Mouse (Mus musculus) MEL (cell line): ENCODE results near the gene Olfr913. TPM values are rescaled to one million over a fixed set of nuclear protein-coding genes. Genes with fewer than 3 reads are reported as not detected.

Experiments
- DNase-seq: peaks from one replicate; pipeline ENCODE4 v3.0.0; 2011; ENCODE audit warnings: low read depth, low spot score
- H3K27ac ChIP-seq: 2 replicates; pipeline ENCODE4 v1.5.1; 2012; ENCODE audit warnings: low read depth, mild to moderate bottlenecking, control low read depth, low read length, moderate library complexity; ENCODE audit not compliant: control insufficient read depth
- H3K27me3 ChIP-seq, 2 experiments: fragments of 150-350 bp in 1 of 2; sonication (generic) in 1 of 2; 2 replicates each; pipeline ENCODE4 v1.6.1; 2012; ENCODE audit warnings: low read length in 2 of 2, mild to moderate bottlenecking in 2 of 2, improper control_type of control experiment in 1 of 2, moderate library complexity in 1 of 2; ENCODE audit not compliant: insufficient read depth in 2 of 2, control insufficient read depth in 1 of 2
- H3K36me3 ChIP-seq, 2 experiments: 2 replicates each; pipeline ENCODE4 v1.6.1; 2012 to 2014; ENCODE audit warnings: low read length in 2 of 2, improper control_type of control experiment in 1 of 2, inconsistent platforms in 1 of 2, mild to moderate bottlenecking in 1 of 2; ENCODE audit not compliant: insufficient read depth in 2 of 2, control insufficient read depth in 1 of 2
- H3K4me1 ChIP-seq, 2 experiments: fragments of 150-350 bp in 1 of 2; sonication (generic) in 1 of 2; 2 replicates each; pipeline ENCODE4 v1.6.1; 2012; ENCODE audit warnings: low read length in 2 of 2, improper control_type of control experiment in 1 of 2, mild to moderate bottlenecking in 1 of 2; ENCODE audit not compliant: insufficient read depth in 2 of 2, control insufficient read depth in 1 of 2
- H3K4me3 ChIP-seq, 2 experiments: fragments of 150-350 bp in 1 of 2; sonication (generic) in 1 of 2; 2 replicates each; pipeline ENCODE4 v1.5.1; 2012; ENCODE audit warnings: low read depth in 2 of 2, low read length in 2 of 2, mild to moderate bottlenecking in 2 of 2, moderate library complexity in 2 of 2, control low read depth in 1 of 2, improper control_type of control experiment in 1 of 2; ENCODE audit not compliant: control insufficient read depth in 1 of 2, insufficient read depth in 1 of 2
- H3K79me2 ChIP-seq: 2 replicates; pipeline ENCODE4 v1.6.1; 2012; ENCODE audit warnings: mild to moderate bottlenecking, low read length, moderate library complexity; ENCODE audit not compliant: control insufficient read depth, poor library complexity, insufficient read depth
- H3K9ac ChIP-seq: 2 replicates; pipeline ENCODE4 v1.6.1; 2012; ENCODE audit warnings: low read depth, mild to moderate bottlenecking, control low read depth, low read length, moderate library complexity; ENCODE audit not compliant: control insufficient read depth, poor library complexity, severe bottlenecking
- H3K9me3 ChIP-seq: fragments of 150-350 bp; sonication (generic); replicated peaks from 2 replicates; pipeline ENCODE4 v1.6.1; 2012; ENCODE audit warnings: mild to moderate bottlenecking, low read length, improper control_type of control experiment, moderate library complexity; ENCODE audit not compliant: insufficient read depth
- BHLHE40 ChIP-seq: IDR thresholded peaks from 2 replicates; pipeline ENCODE4 v1.6.1; 2012; ENCODE audit warnings: low read depth, mild to moderate bottlenecking, inconsistent platforms, low read length, improper control_type of control experiment, borderline replicate concordance
- CHD1 ChIP-seq: IDR thresholded peaks from 2 replicates; pipeline ENCODE4 v1.6.1; 2012; ENCODE audit warnings: low read depth, mild to moderate bottlenecking, inconsistent platforms, low read length, improper control_type of control experiment
- E2F4 ChIP-seq: IDR thresholded peaks from 2 replicates; pipeline ENCODE4 v1.6.1; 2011; ENCODE audit warnings: low read depth, low read length, improper control_type of control experiment, borderline replicate concordance
- ELF1 ChIP-seq: IDR thresholded peaks from 2 replicates; pipeline ENCODE4 v1.6.1; 2014; ENCODE audit warnings: low read depth, mild to moderate bottlenecking, inconsistent platforms, low read length, improper control_type of control experiment, moderate library complexity
- EP300 ChIP-seq, 2 experiments: IDR thresholded peaks; 2 replicates each; pipeline ENCODE4 v1.6.1; 2011; ENCODE audit warnings: improper control_type of control experiment in 2 of 2, low read length in 2 of 2, low read depth in 1 of 2, mild to moderate bottlenecking in 1 of 2
- GABPA ChIP-seq: IDR thresholded peaks from 2 replicates; pipeline ENCODE4 v1.6.1; 2012; ENCODE audit warnings: low read depth, mild to moderate bottlenecking, inconsistent platforms, low read length, improper control_type of control experiment, moderate library complexity
- GATA1 ChIP-seq: IDR thresholded peaks from 2 replicates; pipeline ENCODE4 v1.6.1; 2011; ENCODE audit warnings: low read depth, low read length, improper control_type of control experiment
- HCFC1 ChIP-seq: IDR thresholded peaks from 2 replicates; pipeline ENCODE4 v1.6.1; 2012; ENCODE audit warnings: low read depth, mild to moderate bottlenecking, inconsistent platforms, low read length, improper control_type of control experiment, moderate library complexity
- JUND ChIP-seq: IDR thresholded peaks from 2 replicates; pipeline ENCODE4 v1.6.1; 2011; ENCODE audit warnings: low read depth, mild to moderate bottlenecking, improper control_type of control experiment, low read length
- KAT2A ChIP-seq: conservative IDR thresholded peaks from 2 replicates; pipeline ENCODE4 v1.6.1; 2012; ENCODE audit warnings: low read depth, low read length, improper control_type of control experiment, inconsistent platforms
- MAZ ChIP-seq: IDR thresholded peaks from 2 replicates; pipeline ENCODE4 v1.6.1; 2012; ENCODE audit warnings: low read depth, mild to moderate bottlenecking, inconsistent platforms, low read length, improper control_type of control experiment
- MYC ChIP-seq: IDR thresholded peaks from 2 replicates; pipeline ENCODE4 v1.6.1; 2011; ENCODE audit warnings: low read depth, mild to moderate bottlenecking, low read length, improper control_type of control experiment, moderate library complexity
- NELFE ChIP-seq: IDR thresholded peaks from 2 replicates; pipeline ENCODE4 v1.6.1; 2011; ENCODE audit warnings: low read depth, low read length, improper control_type of control experiment
- NRF1 ChIP-seq: IDR thresholded peaks from 2 replicates; pipeline ENCODE4 v1.6.1; 2014; ENCODE audit warnings: low read depth, mild to moderate bottlenecking, inconsistent platforms, low read length, improper control_type of control experiment, moderate library complexity; ENCODE audit not compliant: poor library complexity, insufficient read depth, severe bottlenecking
- POLR2AphosphoS2 ChIP-seq: IDR thresholded peaks from 2 replicates; pipeline ENCODE4 v1.6.1; 2011; ENCODE audit warnings: low read length, improper control_type of control experiment
- RAD21 ChIP-seq: IDR thresholded peaks from 2 replicates; pipeline ENCODE4 v1.6.1; 2011; ENCODE audit warnings: mild to moderate bottlenecking, low read depth, low read length, improper control_type of control experiment
- RCOR1 ChIP-seq: IDR thresholded peaks from 2 replicates; pipeline ENCODE4 v1.6.1; 2012; ENCODE audit warnings: low read depth, mild to moderate bottlenecking, inconsistent platforms, low read length, improper control_type of control experiment
- SIN3A ChIP-seq: IDR thresholded peaks from 2 replicates; pipeline ENCODE4 v1.6.1; 2012; ENCODE audit warnings: low read length, improper control_type of control experiment, inconsistent platforms
- TBP ChIP-seq: IDR thresholded peaks from 2 replicates; pipeline ENCODE4 v1.8.0; 2011; ENCODE audit warnings: low read depth, low read length, improper control_type of control experiment
- TCF12 ChIP-seq: IDR thresholded peaks from 2 replicates; pipeline ENCODE4 v1.6.1; 2014; ENCODE audit warnings: low read depth, mild to moderate bottlenecking, inconsistent platforms, low read length, improper control_type of control experiment, moderate library complexity
- ZC3H11A ChIP-seq: IDR thresholded peaks from 2 replicates; pipeline ENCODE4 v1.6.1; 2012; ENCODE audit warnings: low read depth, mild to moderate bottlenecking, inconsistent platforms, low read length, improper control_type of control experiment
- ZNF384 ChIP-seq: IDR thresholded peaks from 2 replicates; pipeline ENCODE4 v1.6.1; 2012; ENCODE audit warnings: low read depth, mild to moderate bottlenecking, inconsistent platforms, low read length, improper control_type of control experiment
- polyA plus RNA-seq, 2 experiments: library from polyadenylated mRNA; stranded (reverse) in 1 of 2; unstranded in 1 of 2; fragments of >175 nt in 1 of 2; fragments of >200 nt in 1 of 2; gene quantifications; 2 replicates each; pipeline versions ENCODE4 v1.2.1 to v1.2.4; 2012; ENCODE audit warnings: low replicate concordance in 2 of 2, low read depth in 1 of 2; ENCODE audit not compliant: insufficient read length in 2 of 2, insufficient read depth in 1 of 2, missing spikeins in 1 of 2
- total RNA-seq: library from RNA; depleted of rRNA; stranded (reverse); fragments of 300-350 nt; gene quantifications from 2 replicates; pipeline ENCODE4 v1.2.3, GENCODE M21; 2012

Gene Olfr913
- total and polyA plus RNA-seq, 3 experiments = not detected

- H3K27ac ChIP-seq = no peak overlapping the region
- TF ChIP-seq KAT2A (no peak), NELFE (no peak), GATA1 (no peak), TCF12 (no peak), RCOR1 (no peak), POLR2AphosphoS2 (no peak), ZC3H11A (no peak)
Measured at GRCm38 (mm10) chr9:38591056-38591455, 1.5 kb upstream of the Olfr913 start.

GRCm38 (mm10) chr9:38604802-38605201, 12.2 kb downstream of the Olfr913 start, which contains the start of gene Olfr914:
Olfr914 (plus strand) TSS chr9:38605102.
- no peak within 1 kb of the TSS for H3K9ac ChIP-seq
- H3K9me3 ChIP-seq = no peaks in the 10 kb centered on the region
- H3K4me3 ChIP-seq = no peak within 1 kb of the TSS
- no peak for DNase-seq
- no peaks in the 10 kb centered on the region for H3K4me1 ChIP-seq
- H3K36me3 ChIP-seq = no peaks in the 10 kb centered on the region
- no peaks in the 10 kb centered on the region for H3K27me3 ChIP-seq
- H3K79me2 ChIP-seq = no peaks in the 10 kb centered on the region
- no peak for TF ChIP-seq TBP
- TF ChIP-seq MAZ = no peak
- TF ChIP-seq EP300 (IDR thresholded peaks at IDR 0.05; ENCODE audit: low read depth in 1 of 2, low read length in 2 of 2) = no peak
- TF ChIP-seq RAD21 = no peak
- TF ChIP-seq E2F4 = no peak
- TF ChIP-seq HCFC1 = no peak
- TF ChIP-seq RCOR1 = no peak
- H3K27ac ChIP-seq = no peak within 1 kb of the TSS

More at GRCm38 (mm10) chr9:38591056-38591455, 1.5 kb upstream of the Olfr913 start:
- Histone ChIP-seq H3K79me2 (no peaks in the 10 kb centered on the region), H3K36me3 (no peaks in the 10 kb centered on the region), H3K4me3 (no peak overlapping the region), H3K9ac (no peak overlapping the region), H3K27me3 (no peaks in the 10 kb centered on the region), H3K4me1 (no peaks in the 10 kb centered on the region), H3K9me3 (no peaks in the 10 kb centered on the region)
- DNase-seq = no peak

GRCm38 (mm10) chr9:38632406-38632805, 39.8 kb downstream of the Olfr913 start:
- no peaks in the 10 kb centered on the region for H3K36me3 ChIP-seq

More at GRCm38 (mm10) chr9:38632406-38632805, 39.8 kb downstream of the Olfr913 start:
- Histone ChIP-seq H3K4me1 (no peaks in the 10 kb centered on the region), H3K79me2 (no peaks in the 10 kb centered on the region), H3K27me3 (no peaks in the 10 kb centered on the region), H3K9ac (no peak overlapping the region), H3K9me3 (no peaks in the 10 kb centered on the region)
- no peak for TF ChIP-seq POLR2AphosphoS2
- no peak for TF ChIP-seq MYC
- no peak for TF ChIP-seq CHD1
- TF ChIP-seq SIN3A = no peak
- no peak for TF ChIP-seq ZC3H11A
- TF ChIP-seq ELF1 = no peak
- TF ChIP-seq NELFE = no peak
- TF ChIP-seq BHLHE40 = no peak
- no peak for TF ChIP-seq GABPA
- no peak for TF ChIP-seq JUND
- no peak for TF ChIP-seq ZNF384
- TF ChIP-seq E2F4 = no peak
- TF ChIP-seq RCOR1 = no peak
- TF ChIP-seq NRF1 = no peak
- TF ChIP-seq, all 39 proteins: peak for 0
- Histone ChIP-seq H3K27ac (no peak overlapping the region), H3K4me3 (no peak overlapping the region)
- DNase-seq = no peak
